Mouse (Mus musculus) erythroblast, embryonic 14.5 days (primary cell): ENCODE measurements at regions not wholly inside any gene's neighbourhood (a gene's known extent, or its start where the extent isn't known, plus 50 kb on each side); places are given as distances from the start of the nearest gene placed in this dataset.

Experiments used
- GATA1 ChIP-seq: IDR thresholded peaks from 2 replicates; pipeline ENCODE4 v1.6.1; 2012; ENCODE audit warnings: low read length, inconsistent platforms, mixed read lengths
- TAL1 ChIP-seq: IDR thresholded peaks from 3 replicates; pipeline ENCODE4 v1.6.1; 2012; ENCODE audit warnings: low read length, inconsistent platforms, mixed read lengths

- TF ChIP-seq GATA1 (no peak), TAL1 (peak; percentile 49; the same call in 2 of the 3 replicates)
Observed at GRCm38 (mm10) chr14:54068684-54069083, 185.2 kb downstream of the Dad1 start.
